Mouse (Mus musculus) neutrophil, adult 65 days (primary cell): ENCODE data around the gene Morn1. TPM values are rescaled to one million over a fixed set of nuclear protein-coding genes. Genes with fewer than 3 reads are reported as not detected.

ENCODE experiments used
- total RNA-seq: library from RNA; stranded (reverse); gene quantifications from 2 replicates; pipeline ENCODE4 v1.2.4, GENCODE M21; 2023

The Morn1 gene
- 0.44 and 1.1 TPM in 2 replicates for total RNA-seq

GRCm38 (mm10) chr4:155086108-155087024 is at the start of gene Morn1, which contains the start of gene Rer1:
TSS of gene Morn1 (plus strand) at chr4:155086577.
TSS of gene Rer1 (minus strand) at chr4:155086382.

DNA sequence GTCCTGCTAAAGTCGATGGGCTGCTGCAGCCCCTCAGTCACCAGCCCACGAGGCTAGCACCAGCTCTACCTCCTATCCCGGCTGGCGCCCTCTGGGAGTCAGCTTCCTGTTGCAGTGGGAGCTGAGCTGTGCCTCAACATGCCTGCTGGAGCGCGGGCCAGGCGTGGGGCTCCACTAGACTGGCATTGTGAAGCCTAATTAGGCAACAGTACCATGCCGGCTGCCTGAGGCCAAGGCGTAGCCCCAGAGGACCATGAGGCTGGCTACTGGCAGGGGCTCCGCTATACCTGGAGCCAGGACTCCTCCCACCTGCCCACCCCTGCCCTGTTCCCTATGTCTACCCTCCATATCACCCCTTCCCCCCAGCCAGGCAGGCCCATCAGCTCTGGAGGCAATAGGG is 29.7 kb upstream of the Morn1 start, which contains the start of gene Plch2:
Gene Plch2, minus strand, starts transcription at position 61 of the 400 bp plus-strand sequence.

GRCm38 (mm10) chr4:155066834-155067522 is 19.4 kb upstream of the Morn1 start, which contains the start of gene Pex10:
TSS of gene Pex10 (plus strand) at chr4:155067016.

Other genes starting within 250 kb of the Morn1 start
- gene Ttc34, start 249.1 kb upstream of the Morn1 start, total RNA-seq: not detected in 2 replicates
- gene Mmel1, start 217.0 kb upstream of the Morn1 start, total RNA-seq: not detected in 2 replicates
- 1.4 and 2.2 TPM in 2 replicates for gene Fam213b, start 187.4 kb upstream of the Morn1 start, total RNA-seq
- gene Tnfrsf14, start 158.0 kb upstream of the Morn1 start, total RNA-seq: 72.1 and 75.3 TPM in 2 replicates
- gene Hes5, start 125.7 kb upstream of the Morn1 start, total RNA-seq: 0.95 and 0.98 TPM in 2 replicates
- gene Pank4, start 122.5 kb upstream of the Morn1 start, total RNA-seq: 21.5 and 30.9 TPM in 2 replicates
- not detected in 2 replicates for gene Plch2, start 29.8 kb upstream of the Morn1 start, total RNA-seq
- gene Pex10, start 19.6 kb upstream of the Morn1 start, total RNA-seq: 5.5 and 7.3 TPM in 2 replicates
- 53.8 and 58.8 TPM in 2 replicates for gene Rer1, start 195 bp upstream of the Morn1 start, total RNA-seq
- gene Ski, start 136.0 kb downstream of the Morn1 start, total RNA-seq: 31.3 and 42.2 TPM in 2 replicates
- gene Faap20, start 163.2 kb downstream of the Morn1 start, total RNA-seq: 25.1 and 39.4 TPM in 2 replicates